Mouse (Mus musculus): ENCODE results near the gene E130114P18Rik.

Gene E130114P18Rik

DNA sequence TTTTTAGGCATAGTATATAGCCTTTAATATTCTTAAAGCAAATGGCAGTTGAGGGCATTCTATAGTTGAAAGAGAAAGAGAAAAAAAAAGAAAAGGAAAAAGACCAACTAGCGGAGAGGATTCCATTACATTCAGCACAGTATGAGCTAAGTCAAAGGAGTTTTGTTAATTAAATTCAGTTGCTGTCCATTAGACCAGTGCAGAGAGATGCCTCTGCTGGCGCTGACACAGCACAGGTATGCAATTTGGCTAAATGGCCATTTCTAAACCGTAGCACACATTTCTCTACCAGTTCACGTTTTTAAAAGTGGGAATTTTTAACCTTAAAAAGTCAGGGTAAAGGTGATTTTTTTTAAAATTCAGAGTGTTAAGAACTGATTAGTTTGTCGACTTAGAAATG, 26.8 kb upstream of the E130114P18Rik start:
- no peak for DNase-seq

DNA sequence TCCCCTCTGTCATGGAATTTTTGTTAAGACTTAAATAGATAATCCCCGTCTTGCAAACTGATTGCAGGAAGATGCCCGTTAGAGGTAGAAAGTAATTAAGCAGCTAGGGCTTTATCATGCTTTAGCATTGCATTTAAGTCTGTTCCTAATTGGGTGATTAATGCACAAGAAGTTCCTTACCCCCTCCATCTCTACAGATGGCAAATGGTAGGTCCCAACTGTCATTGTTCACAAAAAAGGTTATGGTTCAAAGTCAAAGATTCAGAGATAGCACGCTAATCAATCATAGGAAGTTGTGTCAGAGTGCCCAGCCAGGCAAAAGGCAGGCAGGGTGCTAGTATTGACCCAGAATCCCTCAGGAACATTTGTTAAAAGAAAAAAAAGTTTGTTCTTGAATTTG, 25.9 kb upstream of the E130114P18Rik start:
- DNase-seq = no peak

DNA sequence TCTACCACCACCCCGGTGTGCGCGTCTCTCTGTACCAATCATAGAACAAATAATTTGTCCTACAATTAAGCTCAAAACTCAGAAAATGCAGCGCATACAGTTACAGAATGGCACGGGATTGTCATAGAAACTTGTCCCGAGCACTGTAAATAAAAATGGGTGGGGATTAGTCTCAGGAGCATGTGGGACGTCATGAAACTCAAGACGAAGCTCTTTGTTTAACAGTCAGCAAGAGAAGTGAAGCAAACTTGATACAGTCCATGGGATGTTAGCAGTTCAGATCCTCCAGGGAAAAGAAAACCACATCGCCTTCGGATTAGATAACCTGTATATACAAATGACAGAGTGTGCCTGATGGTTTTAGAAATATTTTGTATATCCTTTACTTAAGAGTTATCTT, 18.6 kb upstream of the E130114P18Rik start:
- no peak for DNase-seq

DNA sequence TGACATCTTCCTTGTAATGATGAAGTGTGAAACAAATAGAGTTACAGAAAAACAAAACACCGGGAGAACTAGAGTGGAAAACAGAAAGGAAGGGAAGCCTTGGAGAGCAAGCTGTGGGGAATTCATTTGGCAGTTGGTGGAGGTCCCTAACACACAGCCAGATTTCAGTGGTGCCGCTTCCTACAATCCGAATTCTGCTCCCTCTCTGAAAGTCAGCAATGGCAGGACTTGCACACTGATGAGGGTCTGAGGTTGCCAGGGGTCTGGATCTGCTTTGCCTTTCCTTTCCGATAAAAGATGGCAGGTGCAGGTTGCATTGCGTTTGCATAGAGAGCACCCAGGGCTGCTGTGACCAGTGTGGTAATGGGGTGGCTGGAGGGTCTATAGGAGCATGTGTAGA, 18.1 kb upstream of the E130114P18Rik start:
- DNase-seq = no peak

DNA sequence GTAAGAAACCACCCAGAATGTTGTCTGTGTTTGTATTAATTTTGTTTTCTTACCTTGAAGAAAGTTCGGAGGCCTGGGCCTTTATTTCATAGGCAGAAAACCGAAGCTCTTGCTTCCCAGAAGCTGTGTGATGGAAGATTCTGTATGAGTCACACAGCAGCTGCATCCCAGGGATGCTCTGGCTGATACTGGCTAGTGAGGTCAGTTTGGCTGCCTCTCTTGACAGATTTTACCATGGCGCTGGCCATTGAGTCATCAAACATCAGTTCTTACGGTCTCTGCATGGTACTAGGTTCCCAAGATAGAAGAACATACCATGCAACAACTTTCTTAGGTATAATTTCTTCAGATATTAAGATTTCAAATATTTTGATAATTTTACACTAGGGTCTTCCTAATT, 17.0 kb upstream of the E130114P18Rik start:
- DNase-seq = no peak

DNA sequence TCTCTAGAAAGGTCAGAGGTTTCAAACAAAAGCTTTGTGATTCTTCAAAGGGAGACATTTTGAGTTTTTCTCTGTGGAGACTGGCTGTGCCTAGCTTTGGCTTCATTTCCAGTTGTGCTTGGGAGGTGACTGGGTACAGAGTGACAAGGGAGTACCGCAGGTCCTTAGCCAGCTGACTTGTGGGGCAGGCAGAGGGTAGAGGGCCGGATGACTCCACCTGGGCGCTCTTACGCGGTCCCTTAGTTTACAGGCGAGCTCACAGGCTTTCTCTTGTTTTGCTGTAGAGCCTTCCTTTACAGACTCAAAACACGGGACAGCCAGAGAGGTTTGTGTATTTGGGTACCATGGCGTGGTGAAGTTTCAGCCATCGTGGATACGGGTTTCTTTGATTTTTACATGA, 16.1 kb upstream of the E130114P18Rik start:
- no peak for DNase-seq

DNA sequence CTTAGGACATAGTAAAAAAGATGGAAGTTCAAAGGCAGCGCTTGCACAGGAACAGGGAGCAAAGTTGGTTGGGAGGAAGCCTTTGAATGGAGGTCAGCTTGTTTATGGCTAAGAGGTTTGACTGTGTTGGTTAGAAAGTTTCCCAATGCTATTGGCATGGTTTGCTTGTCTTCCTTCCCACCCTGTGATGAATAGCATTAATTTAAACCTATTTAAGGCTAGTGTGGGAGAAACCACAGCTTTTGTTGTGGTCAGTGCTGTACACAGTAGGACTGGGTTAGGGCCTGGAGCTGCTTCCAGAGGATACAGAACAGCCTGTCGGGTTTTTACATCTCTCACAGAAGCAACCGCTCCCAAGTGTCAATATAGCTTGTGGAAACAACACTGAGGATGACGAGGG, 10.7 kb upstream of the E130114P18Rik start:
- no peak for DNase-seq

DNA sequence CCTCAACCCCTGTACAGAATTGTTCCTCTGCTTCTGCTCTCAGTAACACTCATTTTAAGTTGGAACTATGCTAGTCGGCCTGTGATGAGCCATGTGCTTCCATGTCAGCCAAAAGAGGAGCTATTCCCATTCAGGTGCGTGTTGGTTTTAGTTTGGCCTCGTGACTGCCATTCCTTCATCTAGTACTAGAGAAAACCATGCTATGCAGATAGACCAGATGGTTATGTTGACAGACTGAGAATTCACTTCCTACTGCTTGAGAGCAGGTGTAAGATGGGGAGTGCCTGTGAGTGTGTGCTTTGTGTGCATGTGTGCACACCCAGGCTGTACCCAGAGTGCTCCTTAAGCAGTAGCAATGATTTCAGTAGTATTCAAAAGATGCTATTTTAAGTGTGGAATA, 9.6 kb upstream of the E130114P18Rik start:
- DNase-seq = no peak

DNA sequence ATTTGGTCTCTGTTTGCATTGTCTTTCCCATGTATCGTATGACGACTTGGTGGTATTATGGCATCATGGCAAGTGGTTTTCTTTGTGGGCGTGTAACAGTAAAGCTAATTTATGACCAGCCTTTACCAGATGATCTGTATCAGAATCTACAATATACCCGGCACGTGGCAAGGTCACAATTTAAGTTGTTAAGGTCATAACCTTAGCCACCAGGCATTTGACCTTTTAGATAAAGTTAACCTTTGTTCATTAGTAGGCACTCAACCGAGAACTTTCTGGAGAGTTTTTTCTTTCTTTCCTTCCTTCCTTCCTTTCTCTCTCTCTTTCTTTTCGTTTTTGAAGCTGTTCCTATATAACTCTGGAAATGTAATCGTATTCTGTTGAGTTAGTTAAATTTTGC, 8.7 kb upstream of the E130114P18Rik start:
- DNase-seq = peak; percentile 35

DNA sequence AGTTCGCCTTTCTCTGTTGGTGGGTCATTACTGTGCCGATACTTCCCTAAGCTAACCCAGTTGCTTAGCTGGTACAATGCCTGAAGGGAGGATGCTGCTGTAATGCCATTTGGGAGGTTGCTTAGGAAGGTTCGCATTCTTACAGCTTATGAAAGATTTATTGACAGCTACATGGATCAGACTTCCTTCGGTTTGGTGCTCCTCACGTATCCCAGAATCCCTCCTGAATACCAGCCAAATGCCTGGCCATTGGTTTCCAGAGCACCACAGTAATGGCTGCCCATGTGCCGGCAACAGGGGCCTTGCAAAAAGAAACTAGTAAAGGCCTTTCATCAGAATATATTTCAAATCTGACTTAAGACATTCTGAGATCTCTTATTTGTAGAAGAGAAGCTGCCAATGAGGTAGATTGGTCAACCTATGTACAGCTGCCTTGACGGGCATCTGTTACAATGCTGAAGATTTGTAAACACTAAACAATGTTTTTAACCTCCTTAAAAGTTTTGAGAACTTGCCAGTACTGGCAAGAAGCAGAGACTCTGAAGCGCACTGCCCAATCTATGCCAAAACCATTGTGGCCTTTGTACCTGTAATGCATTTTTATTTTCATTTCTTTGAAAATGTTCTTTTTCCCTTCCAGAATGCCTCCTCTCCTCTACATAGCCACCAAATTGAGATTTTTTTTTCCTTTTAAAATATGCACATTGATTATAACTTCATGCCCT, 7.8 kb upstream of the E130114P18Rik start:
- DNase-seq = peak; percentile 49

DNA sequence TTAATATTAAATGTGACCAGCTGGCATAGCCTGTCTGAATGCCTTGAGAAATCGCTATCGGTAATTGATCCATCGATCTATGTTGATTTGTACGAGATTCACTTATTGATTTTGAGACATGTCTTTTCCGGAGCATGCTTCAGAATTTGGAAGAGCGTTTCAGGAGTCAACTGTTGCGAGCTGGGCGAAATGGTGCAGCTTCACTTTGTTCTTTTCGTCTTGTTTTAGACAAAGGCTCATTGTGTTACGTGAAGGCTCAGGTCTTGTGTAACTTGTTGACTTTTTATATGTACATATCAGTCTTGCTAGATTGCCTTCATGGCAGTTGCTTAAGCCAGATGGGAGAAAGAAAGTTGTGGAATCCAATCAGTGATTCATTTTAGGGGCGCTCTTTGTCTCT, 6.4 kb upstream of the E130114P18Rik start:
- DNase-seq = no peak

DNA sequence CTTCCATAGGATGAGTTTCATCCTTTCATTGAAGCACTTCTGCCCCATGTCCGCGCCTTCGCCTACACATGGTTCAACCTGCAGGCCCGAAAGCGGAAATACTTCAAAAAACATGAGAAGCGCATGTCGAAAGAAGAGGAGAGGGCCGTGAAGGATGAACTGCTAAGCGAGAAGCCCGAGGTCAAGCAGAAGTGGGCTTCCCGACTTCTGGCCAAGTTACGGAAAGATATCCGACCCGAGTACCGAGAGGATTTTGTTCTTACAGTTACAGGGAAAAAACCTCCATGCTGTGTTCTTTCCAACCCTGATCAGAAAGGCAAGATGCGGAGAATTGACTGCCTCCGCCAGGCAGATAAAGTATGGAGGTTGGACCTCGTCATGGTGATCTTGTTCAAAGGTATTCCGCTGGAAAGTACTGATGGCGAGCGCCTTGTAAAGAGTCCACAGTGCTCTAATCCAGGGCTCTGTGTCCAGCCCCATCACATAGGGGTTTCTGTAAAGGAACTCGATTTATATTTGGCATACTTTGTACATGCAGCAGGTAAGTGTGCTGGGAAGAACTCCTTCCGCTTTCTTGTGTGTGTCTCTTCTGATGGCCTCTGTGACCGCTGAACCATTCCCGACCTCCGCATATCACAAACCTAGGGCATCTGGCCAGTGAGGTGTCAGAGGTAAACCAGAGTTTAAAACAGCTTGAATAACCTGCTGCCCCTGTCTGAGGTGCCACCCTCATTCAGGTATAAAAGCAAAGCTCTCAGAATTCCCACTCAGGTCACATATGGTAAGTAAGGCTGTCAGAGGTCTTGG, 5.4 kb upstream of the E130114P18Rik start:
- DNase-seq = no peak

DNA sequence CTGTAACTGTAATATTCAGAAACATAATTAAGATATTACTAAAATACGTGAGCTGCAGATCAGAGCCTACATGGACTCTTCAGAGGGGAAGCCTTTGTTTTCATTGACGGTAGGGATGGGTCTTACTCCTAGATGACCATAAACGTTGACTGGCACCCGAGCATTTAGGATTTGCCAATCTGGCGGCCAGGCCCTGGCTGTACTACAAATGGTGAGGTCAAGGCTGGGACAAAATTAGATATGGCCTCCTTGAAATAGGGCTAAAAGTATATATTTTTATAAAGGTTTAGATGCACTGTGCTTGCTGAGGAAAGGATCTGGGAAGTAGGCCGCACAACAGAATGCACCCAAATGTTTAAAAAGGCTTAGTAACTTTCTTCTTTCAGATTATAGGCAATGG, 4.6 kb upstream of the E130114P18Rik start:
- DNase-seq = no peak

DNA sequence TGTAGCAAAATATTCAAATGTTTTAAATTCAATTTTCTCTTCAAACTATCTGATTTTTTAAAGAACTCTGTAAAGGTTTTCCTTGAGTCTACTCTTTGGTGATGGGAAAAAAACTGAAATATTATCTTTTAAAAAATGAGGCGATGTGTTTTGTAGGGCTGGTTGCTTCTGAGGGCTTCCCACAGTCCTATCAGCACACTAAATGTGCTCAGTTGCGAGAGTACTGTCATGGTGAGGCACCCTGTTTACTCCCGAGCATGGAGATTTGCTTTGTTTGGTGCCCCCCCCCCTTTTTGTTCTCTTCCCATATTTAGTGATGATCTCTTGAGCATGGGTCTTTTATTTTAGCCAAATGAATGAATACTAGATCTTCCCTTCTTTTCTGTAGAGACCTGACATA, 4.2 kb upstream of the E130114P18Rik start:
- DNase-seq = no peak

DNA sequence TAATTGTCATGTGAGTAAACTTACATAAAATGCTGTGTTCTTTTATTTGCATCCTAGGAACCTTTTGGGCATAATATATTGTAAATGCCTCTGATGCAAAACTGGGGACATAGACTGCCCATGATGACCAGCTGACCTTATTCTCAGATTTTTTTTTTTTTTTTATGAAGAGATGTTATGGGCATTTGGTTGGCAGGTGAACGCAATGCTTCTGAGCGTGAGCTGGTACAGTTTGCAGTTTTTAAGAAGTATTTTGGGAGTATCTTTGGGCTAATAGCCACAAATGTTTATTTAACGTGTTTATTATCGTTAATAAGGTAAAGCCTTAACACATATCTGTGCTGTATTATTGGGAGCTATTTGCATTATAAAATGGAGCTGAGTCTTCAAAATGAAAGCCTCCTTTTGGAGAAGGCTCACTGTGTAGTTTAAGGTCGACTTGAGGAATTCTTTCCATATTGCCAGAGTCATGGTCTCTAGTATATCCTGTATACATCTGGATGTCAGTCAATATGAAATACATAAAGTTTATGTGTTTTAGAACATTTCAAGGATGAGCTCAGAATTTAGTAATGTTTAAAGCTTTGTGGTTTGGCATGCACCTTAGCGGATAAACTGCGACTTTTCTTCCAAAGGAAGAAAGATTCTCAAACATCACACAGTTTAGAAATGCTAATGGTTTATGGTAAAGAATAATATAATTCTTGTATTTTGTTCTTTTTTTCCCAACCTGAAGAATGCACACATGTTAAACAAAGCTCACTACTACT, 3.0 kb upstream of the E130114P18Rik start:
- no peak for DNase-seq

DNA sequence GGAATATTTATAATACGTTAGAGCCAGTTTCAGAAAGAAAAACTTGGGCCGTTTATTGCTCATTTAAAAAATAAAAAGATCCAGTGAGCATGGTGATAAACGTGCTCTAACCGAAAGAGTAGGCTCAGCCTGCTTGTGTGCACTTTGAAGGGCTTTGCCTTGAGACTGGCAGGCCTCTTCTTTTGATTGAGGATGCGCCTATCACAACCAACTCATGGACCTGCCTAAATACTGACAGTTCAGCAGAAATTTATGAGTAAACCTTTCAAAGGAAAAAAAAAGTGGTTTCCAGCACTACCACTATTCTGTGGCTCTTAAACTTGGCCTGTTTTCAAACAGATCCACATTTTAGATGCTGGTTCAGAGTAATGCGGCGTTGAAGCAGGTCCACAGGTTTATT, 2.1 kb upstream of the E130114P18Rik start:
- no peak for DNase-seq

DNA sequence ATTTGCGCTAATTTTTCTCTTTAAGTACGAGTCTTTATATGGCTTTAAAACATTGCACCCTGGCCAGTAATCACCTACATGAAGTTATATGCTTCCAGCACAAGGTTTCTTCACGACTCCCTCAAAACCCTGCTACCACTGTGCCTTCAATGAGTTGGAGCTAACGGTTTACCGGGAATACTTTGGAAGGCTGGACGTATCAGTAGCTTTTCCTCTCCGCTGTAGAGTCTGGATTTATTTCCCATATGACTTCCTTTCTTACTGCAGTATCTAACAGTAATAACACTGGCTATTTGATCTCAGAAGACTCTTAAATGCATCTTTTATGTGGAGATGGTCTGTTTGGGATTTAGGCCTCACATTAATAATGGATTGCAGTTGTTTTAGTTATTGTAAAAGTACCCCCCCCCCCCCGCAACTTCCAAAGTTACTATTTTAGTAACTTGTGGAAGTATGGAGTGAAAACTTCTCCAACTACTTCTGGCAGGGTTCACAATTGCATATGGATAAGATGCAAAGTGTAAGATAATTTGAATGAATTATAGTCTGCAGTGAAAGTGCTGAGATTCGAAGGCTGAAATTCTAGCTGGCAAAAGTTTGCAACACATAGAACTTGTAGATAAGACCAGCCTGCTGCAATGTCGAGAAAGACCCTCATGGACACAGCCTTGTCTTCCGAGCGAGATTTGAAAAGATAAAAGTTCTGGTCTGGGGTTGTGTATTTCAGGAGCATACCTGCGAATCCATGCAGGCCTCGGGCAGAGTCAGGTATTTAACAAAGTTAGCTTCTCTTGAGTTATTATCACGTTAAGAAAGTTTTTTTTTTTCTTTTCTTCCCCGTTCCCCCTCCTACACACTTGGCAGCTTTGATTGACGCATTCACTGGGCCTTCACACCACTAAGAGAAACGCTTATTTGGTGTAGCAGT, 1.4 kb upstream of the E130114P18Rik start:
- peak; percentile 42 for DNase-seq

DNA sequence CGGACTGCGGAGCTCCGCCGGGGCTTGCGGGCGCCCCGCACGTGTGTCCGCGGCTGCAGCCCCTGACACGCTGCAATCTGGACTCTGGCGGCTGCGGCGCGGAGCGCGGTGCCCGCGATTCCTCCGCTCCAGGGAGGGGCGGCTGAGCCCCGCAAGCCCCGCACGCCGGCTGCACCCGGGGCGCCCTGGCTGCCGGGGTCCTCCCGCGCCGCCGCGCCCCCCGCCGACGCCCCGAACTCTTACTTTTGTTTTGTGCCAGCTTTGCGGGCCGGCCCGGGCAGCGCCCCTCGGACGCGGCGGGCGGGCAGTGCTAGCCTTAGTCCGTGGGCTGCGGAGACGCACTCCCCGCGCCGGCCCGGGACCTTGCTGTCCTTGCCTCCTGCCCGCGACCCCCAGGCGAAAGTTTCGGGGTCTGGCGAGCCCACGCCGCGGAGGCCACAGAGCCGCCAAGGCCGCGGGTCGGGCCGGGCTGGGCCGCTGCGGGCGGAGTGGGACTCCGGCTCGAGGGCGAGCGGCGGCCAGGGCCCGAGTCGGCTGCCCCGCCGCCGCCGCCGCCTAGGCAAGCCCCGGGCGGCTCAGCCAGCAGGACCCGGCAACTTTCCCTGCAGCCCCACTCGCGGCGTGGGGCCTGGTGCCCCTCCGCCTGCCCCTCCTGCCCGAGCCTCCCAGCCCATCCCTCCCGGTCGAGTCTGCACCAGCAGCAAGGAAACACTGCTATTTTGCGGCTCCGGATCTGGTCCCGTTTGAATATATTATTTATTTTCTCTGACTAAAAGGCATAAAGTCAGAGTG, 529 bp upstream of the E130114P18Rik start:
- no peak for DNase-seq

DNA sequence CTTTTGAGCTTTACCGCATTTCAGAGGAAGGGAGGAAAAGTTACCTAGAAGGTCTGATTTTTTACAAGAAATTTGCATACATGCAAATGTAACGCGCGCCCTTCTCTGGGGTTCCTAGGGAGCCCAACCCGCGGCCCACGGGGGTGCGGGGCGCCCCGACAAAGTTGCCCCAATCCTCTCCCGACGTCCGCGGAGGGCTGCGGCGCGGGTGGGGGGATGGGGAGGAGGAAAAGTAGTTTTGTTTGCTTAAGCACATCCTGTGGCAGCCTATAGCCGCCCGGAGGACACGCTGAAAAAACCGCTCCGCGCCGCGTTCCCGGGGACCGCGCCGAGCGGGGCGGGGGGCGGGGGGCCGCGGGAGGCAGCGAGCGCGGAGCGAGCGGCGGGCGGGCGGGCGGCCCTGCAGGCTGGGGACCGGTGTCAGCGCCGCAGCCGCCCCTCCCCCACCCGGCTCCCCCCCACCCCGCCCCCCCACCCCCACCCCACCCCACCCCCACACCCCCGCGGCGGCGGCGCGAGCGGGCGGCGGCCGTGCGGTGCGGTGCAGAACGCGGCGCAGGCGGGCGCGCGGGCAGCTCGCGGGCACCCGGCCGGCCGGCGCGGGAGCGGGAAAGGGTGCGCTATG, 685 bp downstream of the E130114P18Rik start:
- peak; percentile 56 for DNase-seq

DNA sequence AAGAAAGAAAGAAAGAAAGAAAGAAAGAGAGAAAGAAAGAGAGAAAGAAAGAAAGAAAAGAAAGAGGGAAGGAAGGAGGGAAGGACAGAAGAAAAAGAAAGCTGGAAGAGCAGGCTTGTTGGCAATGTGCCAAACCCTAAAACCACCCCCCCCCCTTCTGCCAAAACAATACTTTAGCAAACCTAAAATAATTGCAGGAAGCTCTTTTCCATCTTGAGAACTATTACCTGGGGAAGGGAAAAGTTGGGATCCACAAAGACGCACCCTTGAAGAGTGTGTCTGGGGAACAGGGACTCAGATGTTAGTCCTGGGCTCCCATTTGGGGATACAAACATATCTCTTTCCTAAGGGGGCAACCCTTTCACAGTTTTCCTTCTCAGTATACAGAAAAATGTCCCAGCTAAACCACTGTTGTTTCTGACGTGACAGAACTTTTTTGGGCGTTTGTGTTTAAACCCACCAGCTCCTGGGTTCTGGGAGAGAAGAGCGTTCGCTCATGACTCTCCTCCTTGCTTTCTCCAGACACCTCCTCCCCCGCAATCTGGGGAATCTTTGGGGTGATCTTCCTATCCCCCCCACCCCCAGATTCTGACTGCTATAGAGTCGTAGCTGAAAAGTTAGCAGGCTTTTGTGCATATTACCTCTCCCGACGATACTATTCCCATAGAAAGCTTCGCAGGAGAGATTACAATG, 1.3 kb downstream of the E130114P18Rik start:
- peak; percentile 43 for DNase-seq

All from kidney, adult 9 months (tissue).